Mouse (Mus musculus) limb, embryonic 13.5 days (tissue): Measurements from ENCODE around the gene Zfp987. TPM values are rescaled to one million over a fixed set of nuclear protein-coding genes. Genes with fewer than 3 reads are reported as not detected.
"Not testable (repeated sequence)": the region's sequence is repeated elsewhere in the genome, so short reads cannot be mapped to it uniquely, and the experiment has no call there.

Experiments
- ATAC-seq: fragments of 200-750 bp; cut with Nextera tagmentation; 2 replicates; pipeline ENCODE4 v1.8.0; 2017; ENCODE audit warnings: low read depth, moderate number of reproducible peaks, moderate TSS enrichment; ENCODE audit not compliant: low FRiP score
- H3K27ac ChIP-seq: fragments of 300-500 bp; sonication (generic); 2 replicates; pipeline ENCODE4 v1.5.1; 2015; ENCODE audit warnings: inconsistent platforms, mild to moderate bottlenecking, moderate library complexity
- H3K27me3 ChIP-seq: fragments of 300-500 bp; sonication (generic); 2 replicates; pipeline ENCODE4 v1.6.1; 2015; ENCODE audit warnings: mild to moderate bottlenecking, inconsistent platforms
- H3K36me3 ChIP-seq: fragments of 300-500 bp; sonication (generic); 2 replicates; pipeline ENCODE4 v1.6.1; 2015; ENCODE audit warnings: inconsistent platforms, mild to moderate bottlenecking, moderate library complexity
- H3K4me1 ChIP-seq: fragments of 300-500 bp; sonication (generic); 2 replicates; pipeline ENCODE4 v1.6.1; 2015; ENCODE audit warnings: inconsistent platforms
- H3K4me2 ChIP-seq: fragments of 300-500 bp; sonication (generic); replicated peaks from 2 replicates; pipeline ENCODE4 v1.6.1; 2015; ENCODE audit warnings: inconsistent platforms, mild to moderate bottlenecking, moderate library complexity
- H3K4me3 ChIP-seq: fragments of 300-500 bp; sonication (generic); 2 replicates; pipeline ENCODE4 v1.5.1; 2015; ENCODE audit warnings: moderate library complexity, mild to moderate bottlenecking, inconsistent platforms
- H3K9ac ChIP-seq: fragments of 300-500 bp; sonication (generic); 2 replicates; pipeline ENCODE4 v1.6.1; 2015; ENCODE audit warnings: mild to moderate bottlenecking, inconsistent platforms
- H3K9me3 ChIP-seq: fragments of 300-500 bp; sonication (generic); 2 replicates; pipeline ENCODE4 v1.6.1; 2016; ENCODE audit warnings: inconsistent platforms
- WGBS: fragments of 180-500 bp; shearing (Covaris S2); methylation state at CpG from one replicate; pipeline ENCODE4 v1.1.7; 2015; 5-methylcytosine and 5-hydroxymethylcytosine counted together
- polyA plus RNA-seq: library from polyadenylated mRNA; unstranded; fragments of >200 nt; fragmentation: Nextera tagmentation; extraction: Ambion mirVana; gene quantifications from 2 replicates; pipeline ENCODE4 v1.2.1, GENCODE M21; 2015

Zfp987 gene
- polyA plus RNA-seq, 1 experiment from 2014 or later = 0.10 TPM

- H3K4me3 ChIP-seq = peak overlapping the region; percentile 29
- not testable (repeated sequence) for ATAC-seq
- WGBS = 23% methylated on average over 54 of the region's 55 CpGs
These were observed 29.5 kb upstream of the Zfp987 start for GRCm38 (mm10) chr4:146067594-146067993.

GRCm38 (mm10) chr4:146073264-146073663, 23.8 kb upstream of the Zfp987 start:
- ATAC-seq, H3K4me1 ChIP-seq, H3K27me3 ChIP-seq, H3K4me2 ChIP-seq, H3K36me3 ChIP-seq, H3K9ac ChIP-seq, H3K9me3 ChIP-seq, H3K4me3 ChIP-seq, H3K27ac ChIP-seq: not testable (repeated sequence)
- 81% methylated on average over 7 of the region's 7 CpGs for WGBS

More at GRCm38 (mm10) chr4:146067594-146067993, 29.5 kb upstream of the Zfp987 start:
- not testable (repeated sequence) for H3K27ac ChIP-seq, H3K27me3 ChIP-seq, H3K4me1 ChIP-seq, H3K36me3 ChIP-seq, H3K9ac ChIP-seq
- peaks cover 27% of the 10 kb centered on the region for H3K9me3 ChIP-seq
- peak overlapping the region; percentile 54 for H3K4me2 ChIP-seq

- H3K4me3 ChIP-seq, H3K27me3 ChIP-seq, H3K4me1 ChIP-seq, H3K9me3 ChIP-seq, ATAC-seq, H3K4me2 ChIP-seq, H3K36me3 ChIP-seq, H3K9ac ChIP-seq, H3K27ac ChIP-seq: not testable (repeated sequence)
- 48% methylated on average over 3 of the region's 3 CpGs for WGBS
These were observed 4.3 kb downstream of the Zfp987 start for GRCm38 (mm10) chr4:146101448-146101847.

GRCm38 (mm10) chr4:146156524-146156923, 59.4 kb downstream of the Zfp987 start, which contains the start of gene Zfp600:
Gene Zfp600 (plus strand): TSS chr4:146156824.
- not testable (repeated sequence) for H3K4me2 ChIP-seq, H3K27ac ChIP-seq, H3K9me3 ChIP-seq, H3K4me1 ChIP-seq, H3K27me3 ChIP-seq, H3K4me3 ChIP-seq, H3K36me3 ChIP-seq, H3K9ac ChIP-seq, ATAC-seq
- WGBS = no CpG with 5 or more reads among the region's 6 CpGs

- not testable (repeated sequence) for H3K4me1 ChIP-seq, H3K9ac ChIP-seq, ATAC-seq, H3K4me3 ChIP-seq, H3K27me3 ChIP-seq, H3K4me2 ChIP-seq, H3K27ac ChIP-seq, H3K36me3 ChIP-seq
- H3K9me3 ChIP-seq = peaks cover 12% of the 10 kb centered on the region
- WGBS = 80% methylated on average over 4 of the region's 4 CpGs
These were observed 65.8 kb downstream of the Zfp987 start for GRCm38 (mm10) chr4:146162893-146163292.

GRCm38 (mm10) chr4:146167202-146167832, 70.2 kb downstream of the Zfp987 start:
- not testable (repeated sequence) for H3K36me3 ChIP-seq, H3K27ac ChIP-seq, H3K4me3 ChIP-seq, H3K27me3 ChIP-seq, H3K4me2 ChIP-seq, H3K4me1 ChIP-seq, H3K9ac ChIP-seq
- ATAC-seq = peak; percentile 13; the same call in 1 of the 2 replicates
- peaks cover 14% of the 10 kb centered on the region for H3K9me3 ChIP-seq
- 76% methylated on average over 3 of the region's 3 CpGs for WGBS

GRCm38 (mm10) chr4:146167879-146168532, 70.9 kb downstream of the Zfp987 start:
- H3K36me3 ChIP-seq, H3K4me1 ChIP-seq, H3K9ac ChIP-seq, H3K27ac ChIP-seq, H3K4me3 ChIP-seq, H3K4me2 ChIP-seq, H3K27me3 ChIP-seq: not testable (repeated sequence)
- H3K9me3 ChIP-seq = peaks cover 11% of the 10 kb centered on the region
- peak; percentile 64 for ATAC-seq
- WGBS = 82% methylated on average over 10 of the region's 10 CpGs

- not testable (repeated sequence) for H3K9ac ChIP-seq, H3K4me1 ChIP-seq, H3K27me3 ChIP-seq, H3K27ac ChIP-seq, H3K36me3 ChIP-seq, H3K4me3 ChIP-seq, H3K4me2 ChIP-seq
- WGBS = no CpG with 5 or more reads among the region's 2 CpGs
- peaks cover 17% of the 10 kb centered on the region for H3K9me3 ChIP-seq
- ATAC-seq = peak; percentile 84
These were observed 71.7 kb downstream of the Zfp987 start for GRCm38 (mm10) chr4:146168730-146169215.

- H3K4me1 ChIP-seq, H3K36me3 ChIP-seq, H3K9ac ChIP-seq, H3K4me2 ChIP-seq, H3K27me3 ChIP-seq, H3K27ac ChIP-seq, H3K4me3 ChIP-seq: not testable (repeated sequence)
- peak; percentile 71; the same call in 1 of the 2 replicates for ATAC-seq
- H3K9me3 ChIP-seq = peaks cover 12% of the 10 kb centered on the region
- 61% methylated on average over 4 of the region's 4 CpGs for WGBS
These were observed 76.5 kb downstream of the Zfp987 start for GRCm38 (mm10) chr4:146173378-146174226.

Other genes starting within 250 kb of the Zfp987 start
- not detected in 2 replicates for gene Zfp986, start 228.5 kb upstream of the Zfp987 start, polyA plus RNA-seq
- gene Zfp600, start 59.5 kb downstream of the Zfp987 start, polyA plus RNA-seq = not detected in 2 replicates